20 mouse cellular contexts compared by ENCODE assay signal in genomic region chr2:101508116-101508515, GRCm38 (mm10).
"Had no signal": no experiment of that assay in that cellular context is flagged by ENCODE, and none has a peak within 500 bp of the region (broad histone marks: within the 10 kb centered on the region; RNA-seq: fewer than 3 reads in every experiment).

No protein-coding gene starts in this region.

- H3K4me1 ChIP-seq: lung, embryonic 15.5 days; midbrain, embryonic 10.5 days; midbrain, embryonic 12.5 days; neural tube, embryonic 13.5 days; neural tube, embryonic 15.5 days; stomach, embryonic 15.5 days had no signal

- H3K9me3 ChIP-seq: lung, embryonic 15.5 days; midbrain, embryonic 10.5 days; midbrain, embryonic 12.5 days; neural tube, embryonic 13.5 days; neural tube, embryonic 15.5 days; stomach, embryonic 15.5 days had no signal

- H3K4me2 ChIP-seq: lung, embryonic 15.5 days; midbrain, embryonic 12.5 days; neural tube, embryonic 13.5 days; neural tube, embryonic 15.5 days; stomach, embryonic 15.5 days had no signal

- DNase-seq: lung, adult 18-20 months; lung, postnatal 4 days; retina, postnatal 1 day; right cerebral cortex, adult 18-20 months; right cerebral cortex, postnatal 25 days; right cerebral cortex, postnatal 4 days; spleen, adult 18-20 months; thymus, adult 2 months; thymus, postnatal 25 days; thymus, postnatal 4 days had no signal

- H3K4me3 ChIP-seq: lung, embryonic 15.5 days; midbrain, embryonic 10.5 days; midbrain, embryonic 12.5 days; myocyte; neural tube, embryonic 13.5 days; neural tube, embryonic 15.5 days; stomach, embryonic 15.5 days had no signal

- H3K9ac ChIP-seq: lung, embryonic 15.5 days; midbrain, embryonic 12.5 days; neural tube, embryonic 13.5 days; neural tube, embryonic 15.5 days; stomach, embryonic 15.5 days had no signal

- ATAC-seq: lung, postnatal 0 days; midbrain, embryonic 16.5 days had no signal

- H3K27me3 ChIP-seq: lung, embryonic 15.5 days; midbrain, embryonic 12.5 days; neural tube, embryonic 13.5 days; neural tube, embryonic 15.5 days; stomach, embryonic 15.5 days had no signal

- H3K36me3 ChIP-seq: lung, embryonic 15.5 days; midbrain, embryonic 10.5 days; midbrain, embryonic 12.5 days; neural tube, embryonic 13.5 days; neural tube, embryonic 15.5 days; stomach, embryonic 15.5 days had no signal

- H3K27ac ChIP-seq: lung, embryonic 15.5 days; midbrain, embryonic 10.5 days; midbrain, embryonic 12.5 days; neural tube, embryonic 13.5 days; neural tube, embryonic 15.5 days; stomach, embryonic 15.5 days; stomach, postnatal 0 days had no signal
